Mouse (Mus musculus) adrenal gland, adult 2 months (tissue): Measurements from ENCODE around the gene Zc3h10. TPM values are rescaled to one million over a fixed set of nuclear protein-coding genes. Genes with fewer than 3 reads are reported as not detected.

ENCODE experiments used
- DNase-seq: peaks from one replicate; pipeline ENCODE4 v3.0.0; 2021
- long read RNA-seq: library from polyadenylated mRNA; stranded (forward); transcript quantifications from one replicate; pipeline ENCODE4 v2.0.0, GENCODE M21; 2021
- polyA plus RNA-seq: library from polyadenylated mRNA; depleted of rRNA; stranded (reverse); fragments of >200 nt; gene quantifications from 2 replicates; pipeline ENCODE4 v1.2.3, GENCODE M21; 2012; rRNA removed
- total RNA-seq, 2 experiments: library from RNA; stranded (reverse); gene quantifications; 2 replicates each; pipeline ENCODE4 v1.2.3; 2021

The Zc3h10 gene
- 10 to 100 TPM; 11.7 to 12.3 TPM for total RNA-seq
- 16.0 and 16.3 TPM in 2 replicates for polyA plus RNA-seq
- long read RNA-seq, transcript Zc3h10-201 (3 exons, 3,721 nt), result major isoform, 13 of 28 reads
- long read RNA-seq, partial matches to known transcripts, result 0 of 28 reads
- long read RNA-seq, other reads (novel, unspliced or antisense), result 9 of 28 reads

DNA sequence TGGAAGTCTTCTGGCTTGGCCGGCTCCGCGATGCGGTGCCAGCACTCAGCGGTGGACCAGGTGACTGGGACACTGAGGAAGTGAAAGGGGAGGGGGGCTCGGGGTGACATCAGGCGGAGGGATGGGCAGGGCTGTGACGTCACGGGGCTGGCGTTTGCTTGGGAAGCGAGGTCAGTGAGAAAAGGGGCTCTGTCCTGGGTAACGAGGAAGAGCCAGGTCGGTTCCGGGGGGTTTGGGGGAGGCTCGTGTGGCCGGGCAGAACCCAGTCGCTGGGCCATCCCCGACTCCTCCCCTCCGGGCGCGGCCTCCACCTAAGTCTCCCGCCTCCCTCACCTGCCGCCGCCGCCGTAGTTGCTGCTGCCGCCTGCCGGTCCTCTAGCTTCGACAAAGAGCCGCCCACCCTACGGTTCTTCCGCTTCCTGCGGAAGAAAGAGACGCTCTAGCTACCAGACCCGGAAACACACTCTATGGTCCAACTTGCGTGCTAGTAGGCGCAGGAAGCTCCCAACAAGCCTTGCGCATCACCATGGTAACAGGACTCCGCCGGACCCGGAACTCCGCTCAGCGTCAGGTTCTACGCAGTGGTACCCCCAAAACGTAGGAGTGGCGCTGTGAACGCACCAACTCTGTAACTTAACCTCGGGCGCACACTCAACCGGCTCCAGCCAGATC, at the start of gene Zc3h10:
TSS of gene Zc3h10 (minus strand) at position 414 of the 672 bp plus-strand sequence.
- peak; percentile 96 for DNase-seq

DNA sequence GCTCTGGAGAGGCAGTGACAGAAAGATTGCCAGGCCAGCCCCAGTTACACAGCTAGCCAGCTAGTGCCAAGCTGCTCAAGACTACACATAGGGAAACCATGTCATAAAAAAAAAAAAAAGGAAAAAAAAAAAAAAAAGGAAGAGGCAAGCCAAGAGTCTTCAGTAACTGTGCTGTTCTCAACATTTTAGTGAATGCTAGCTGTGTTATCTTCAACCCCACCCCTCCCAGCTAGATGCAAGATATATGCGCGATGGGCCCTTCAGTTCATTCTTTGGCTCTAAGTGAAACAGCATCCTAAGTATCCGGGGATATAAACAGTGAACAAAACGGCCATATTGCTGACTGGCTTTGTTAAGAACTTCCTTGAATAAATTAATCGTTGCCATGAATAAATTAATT, 45.2 kb upstream of the Zc3h10 start:
- DNase-seq, result no peak

DNA sequence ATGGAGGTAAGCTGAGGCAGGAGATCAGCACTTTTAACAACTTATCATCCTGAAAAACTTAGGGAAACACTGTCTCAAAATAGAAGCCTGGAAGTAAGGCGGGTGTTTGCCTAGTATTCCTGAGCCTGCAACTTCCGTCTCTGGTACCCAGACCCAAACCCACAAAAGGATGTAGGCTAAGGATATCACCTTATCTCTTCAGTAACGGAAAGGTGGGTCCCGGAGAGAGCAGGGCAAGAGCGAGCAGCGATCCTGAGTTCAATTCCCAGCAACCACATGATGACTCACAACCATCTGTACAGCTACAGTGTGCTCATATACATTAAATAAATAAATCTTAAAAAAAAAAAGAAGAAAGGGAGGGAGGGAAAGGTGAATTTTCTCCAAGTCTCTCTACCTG, 43.9 kb upstream of the Zc3h10 start:
- DNase-seq, result no peak

DNA sequence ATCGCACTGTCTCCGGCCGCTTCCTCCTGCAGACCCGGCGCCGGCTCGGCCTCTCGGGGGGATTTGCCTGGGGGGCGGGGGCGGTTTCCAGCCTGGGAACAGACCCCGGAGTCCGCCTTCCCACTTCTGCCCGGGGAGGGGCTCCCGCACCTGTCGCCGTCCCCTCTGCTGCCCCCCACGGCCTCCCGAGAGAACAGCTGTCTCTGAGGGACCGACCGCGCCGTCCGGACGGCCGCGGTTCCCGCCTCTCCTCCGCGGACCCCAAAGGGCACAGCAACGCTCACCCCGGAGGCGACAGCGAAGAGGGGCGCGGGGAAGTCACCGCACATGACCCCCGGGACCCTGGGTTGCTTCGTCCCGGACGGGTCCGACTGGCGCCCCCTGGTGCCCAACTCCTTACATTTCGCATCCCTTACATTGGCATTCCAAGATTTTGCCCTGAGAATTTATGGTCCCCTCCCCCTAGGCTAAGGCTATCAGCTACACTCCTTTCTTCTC, 42.7 kb upstream of the Zc3h10 start:
- DNase-seq, result peak; percentile 80

DNA sequence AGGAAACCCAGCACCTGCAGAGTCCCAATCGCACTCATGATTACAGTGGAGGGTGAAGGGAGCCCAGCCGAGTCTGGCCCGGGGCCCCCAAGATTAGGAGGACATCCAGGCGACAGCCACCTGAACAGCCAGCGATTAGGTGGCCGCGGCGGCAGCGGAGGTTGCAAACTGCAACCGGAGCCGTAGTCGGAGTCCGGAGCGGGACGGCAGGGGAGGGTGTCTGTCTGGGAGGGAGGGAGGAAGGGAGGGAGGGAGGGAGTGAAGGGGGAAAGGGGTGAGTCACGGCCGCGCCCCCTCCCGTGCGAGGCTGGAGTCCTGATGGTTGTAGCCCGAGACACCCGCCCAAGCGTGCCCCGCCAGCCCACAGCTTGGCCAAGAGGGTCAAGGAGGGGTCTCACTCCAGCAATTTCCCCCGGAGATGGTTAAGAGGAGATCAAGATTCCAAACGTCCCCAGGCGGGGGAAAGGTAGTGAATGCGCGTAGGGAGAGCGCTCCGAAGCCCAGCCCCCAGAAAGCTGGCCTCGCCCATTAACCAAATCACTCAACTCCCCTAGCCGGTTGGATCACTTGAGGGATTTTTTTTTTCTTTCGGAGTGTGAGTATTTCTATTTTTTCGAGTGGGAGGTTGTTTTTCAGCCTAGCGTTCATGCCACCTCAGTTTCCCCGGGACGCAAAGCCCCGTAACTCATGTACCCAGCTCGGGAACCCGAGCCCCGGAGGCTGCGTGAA, 42.1 kb upstream of the Zc3h10 start, which contains the start of gene Erbb3:
TSS of gene Erbb3 (minus strand) at position 189 of the 729 bp plus-strand sequence.
- peak; percentile 86 for DNase-seq

DNA sequence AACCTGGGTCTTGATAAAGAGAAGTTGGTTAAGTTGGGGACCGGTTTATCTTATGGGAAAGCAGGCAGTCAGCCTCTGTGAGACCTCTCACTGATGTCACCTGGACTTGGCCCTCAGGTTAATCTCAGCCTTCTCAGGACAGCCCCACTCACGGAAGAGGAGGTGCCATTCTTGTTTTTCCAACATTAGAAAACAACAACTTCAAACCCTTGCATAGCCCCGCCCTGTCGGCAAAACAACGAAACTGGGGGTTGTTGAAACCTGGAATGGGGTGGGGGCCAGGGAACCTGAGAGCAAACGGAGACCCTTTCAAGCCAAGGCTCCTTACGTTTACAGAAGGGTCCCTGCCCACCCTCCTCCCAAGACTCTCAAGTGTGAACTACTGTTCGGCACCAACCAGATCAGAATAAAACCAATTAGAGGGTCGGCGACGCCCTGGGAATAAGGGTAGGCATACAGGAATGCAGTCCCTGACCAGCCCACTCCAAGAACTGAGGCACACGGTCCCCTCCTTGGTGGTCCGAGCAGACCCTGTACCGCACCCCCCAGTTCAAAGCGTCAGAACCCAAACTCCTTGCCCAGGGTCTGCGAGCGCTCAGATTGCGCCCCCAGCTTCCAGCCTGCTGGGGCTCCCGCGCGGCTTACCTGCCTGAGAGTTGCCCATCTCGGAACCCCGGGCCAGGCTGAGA, 41.3 kb upstream of the Zc3h10 start:
- DNase-seq, result no peak

DNA sequence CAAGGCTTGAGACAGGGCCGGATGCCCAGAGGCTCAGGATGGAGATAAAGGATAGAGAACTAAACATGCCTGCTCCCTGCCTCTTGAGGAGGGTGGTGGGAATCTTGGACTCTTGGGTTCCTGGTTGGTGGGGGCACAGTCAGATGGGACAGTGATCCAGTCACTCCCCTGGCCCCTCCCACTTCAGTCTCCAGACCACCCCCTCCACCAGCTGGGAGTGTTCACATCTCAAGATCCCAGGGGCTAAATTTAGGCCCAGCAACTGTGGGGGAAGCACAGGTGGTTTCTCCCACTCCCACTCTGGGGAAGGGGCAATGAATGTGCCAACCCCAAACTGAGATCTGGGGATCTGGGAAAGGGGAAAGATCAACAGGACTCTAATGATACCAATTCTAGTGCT, 40.6 kb upstream of the Zc3h10 start:
- no peak for DNase-seq

DNA sequence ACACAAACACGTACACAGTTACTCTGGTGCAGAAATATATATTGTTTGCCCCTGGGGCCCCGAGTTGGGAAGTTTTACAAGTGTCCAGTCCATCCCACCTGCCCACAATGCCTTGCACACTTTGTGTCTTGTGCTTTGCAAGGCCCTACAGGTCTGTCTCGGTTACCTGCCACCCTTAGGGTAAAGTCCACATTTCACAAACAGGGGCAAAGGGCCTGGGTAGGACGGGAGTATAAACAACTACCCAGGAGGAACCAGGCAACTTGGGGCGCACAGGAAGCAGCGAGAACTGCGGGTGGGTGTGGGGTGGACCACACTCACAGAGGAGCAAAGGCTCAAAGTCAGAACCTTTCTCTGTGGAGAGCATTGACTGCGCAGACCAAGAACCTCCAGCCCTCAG, 40.1 kb upstream of the Zc3h10 start:
- DNase-seq, result no peak

DNA sequence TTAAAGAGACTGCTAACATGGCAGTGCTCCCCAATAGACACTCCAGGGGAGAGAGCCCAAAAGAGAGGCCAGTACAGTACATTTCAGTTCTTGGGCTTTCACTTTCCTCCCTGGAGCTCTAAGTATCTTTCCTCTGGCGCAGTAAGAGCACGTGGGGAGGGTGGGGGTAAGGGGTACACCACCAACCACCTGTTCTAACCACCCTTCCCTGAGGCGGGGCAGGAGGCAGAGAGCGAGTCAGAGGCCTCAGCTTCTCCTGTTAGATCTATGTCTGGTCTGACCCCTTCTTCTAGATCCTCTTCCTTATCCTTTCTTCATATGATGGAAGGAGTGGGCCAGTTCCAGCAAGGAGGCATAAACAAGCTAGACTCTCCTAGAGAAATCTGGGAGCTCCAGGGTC, 39.5 kb upstream of the Zc3h10 start:
- no peak for DNase-seq

DNA sequence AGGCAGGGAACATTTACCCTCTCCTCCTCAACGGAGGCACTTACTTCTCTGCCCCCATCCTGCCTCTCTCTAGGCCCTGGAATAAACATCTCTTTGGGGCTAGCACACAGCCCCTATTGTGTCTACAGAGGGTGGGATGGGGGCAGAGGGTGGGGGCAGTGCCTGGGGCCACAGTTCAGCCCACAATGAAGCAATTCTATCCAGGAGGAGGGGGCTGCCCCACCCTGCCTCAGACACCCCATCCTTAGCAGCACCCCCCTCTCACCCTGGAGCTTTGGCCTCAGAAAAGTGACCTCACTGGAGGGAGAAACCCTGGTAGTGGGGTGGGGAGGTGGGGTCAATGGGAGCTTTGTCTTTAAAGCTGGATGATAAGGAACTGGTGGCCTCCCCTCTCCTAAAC, 39.0 kb upstream of the Zc3h10 start:
- no peak for DNase-seq

DNA sequence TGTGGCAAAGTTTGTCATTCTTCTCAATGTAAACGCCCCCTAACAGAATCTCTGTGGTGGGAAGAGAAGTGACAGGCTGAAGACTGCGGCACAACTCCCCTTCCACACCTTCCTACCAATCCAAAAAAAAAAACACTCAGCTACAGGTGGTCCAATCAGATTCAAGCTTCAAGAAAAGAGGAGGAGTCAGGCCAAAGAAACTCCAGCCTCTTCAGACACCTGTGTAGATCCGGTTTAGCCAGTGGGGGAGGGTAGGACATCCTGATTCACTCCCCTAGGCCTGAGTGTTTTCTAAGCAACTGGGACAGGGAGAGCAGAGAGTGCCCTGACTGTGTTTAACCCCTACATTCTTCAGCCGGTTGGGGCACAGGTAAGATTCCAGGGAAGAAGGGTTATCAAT, 36.8 kb upstream of the Zc3h10 start:
- DNase-seq, result no peak

DNA sequence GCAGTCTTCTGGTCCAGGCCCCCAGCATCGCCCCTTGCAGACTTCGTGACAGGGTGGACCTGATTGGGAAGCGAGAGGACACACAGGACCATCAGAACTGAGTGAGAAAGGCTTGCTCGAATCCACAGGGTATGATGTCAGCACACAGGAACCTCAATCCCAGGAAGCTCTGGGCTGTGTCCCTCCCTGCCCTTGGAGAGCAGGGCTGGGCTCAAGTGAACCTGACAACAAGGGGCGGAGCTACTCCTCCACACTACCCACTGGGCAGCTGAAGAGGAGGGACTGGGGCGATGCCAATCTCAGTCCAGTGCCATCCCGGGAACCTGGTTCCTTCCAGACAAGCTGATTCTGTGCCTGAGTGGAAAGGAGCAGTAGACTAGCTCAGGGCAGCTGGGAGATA, 36.1 kb upstream of the Zc3h10 start:
- peak; percentile 83 for DNase-seq

DNA sequence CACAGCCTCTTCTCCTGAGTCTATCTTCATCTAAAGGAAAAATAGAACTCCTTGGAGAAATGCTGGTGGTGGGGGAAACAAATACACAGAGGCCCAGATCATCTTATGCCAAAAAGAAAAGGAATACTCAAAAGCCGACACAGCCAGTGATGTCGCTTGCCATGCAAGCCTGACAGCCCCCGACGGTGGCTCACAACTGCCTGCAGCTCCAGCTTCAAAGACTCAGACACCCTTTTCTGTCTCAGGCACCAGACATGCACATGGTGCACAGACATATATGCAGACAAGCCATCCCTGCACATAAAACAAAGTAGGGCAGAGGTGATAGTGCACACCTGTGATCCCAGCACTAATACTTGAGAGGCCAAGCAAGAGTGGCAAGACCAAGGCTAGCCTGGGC, 32.2 kb upstream of the Zc3h10 start:
- DNase-seq, result no peak

DNA sequence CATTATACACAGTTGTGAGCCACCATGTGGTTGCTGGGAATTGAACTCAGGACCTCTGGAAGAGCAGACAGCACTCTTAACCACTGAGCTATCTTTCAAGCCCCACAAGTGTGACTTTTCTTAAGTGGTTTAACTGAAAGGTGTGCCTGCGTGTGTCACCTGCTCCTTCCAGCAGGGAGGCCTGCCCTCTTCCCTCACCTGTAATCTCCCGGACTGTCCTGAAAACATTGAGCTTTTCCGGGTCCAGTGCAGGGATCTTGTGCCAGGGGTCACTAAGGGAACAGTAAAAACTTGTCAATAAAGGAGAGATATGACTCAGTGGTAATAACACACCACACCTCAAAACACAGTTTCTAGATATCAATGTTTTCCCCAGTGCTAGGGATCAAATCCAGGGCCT, 31.7 kb upstream of the Zc3h10 start:
- no peak for DNase-seq

DNA sequence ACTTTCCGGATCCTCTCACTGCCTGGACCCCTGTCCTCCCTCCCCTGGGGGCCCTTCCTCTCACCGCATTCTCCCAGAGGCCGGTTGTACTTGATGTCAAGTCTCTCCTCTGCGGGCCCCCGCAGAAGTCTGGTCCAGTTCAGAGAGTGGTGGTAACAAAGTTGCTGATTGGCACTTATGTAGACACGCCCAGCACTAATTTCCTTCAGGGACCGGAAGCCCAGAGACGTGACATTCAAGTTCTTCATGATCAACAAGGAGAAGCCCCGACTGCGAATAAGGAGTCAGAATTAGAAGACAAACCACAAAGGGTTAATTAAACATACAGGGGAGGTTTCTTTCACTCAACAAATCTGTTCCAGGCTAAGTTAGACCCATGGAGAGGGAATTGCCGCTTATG, 30.8 kb upstream of the Zc3h10 start:
- no peak for DNase-seq

DNA sequence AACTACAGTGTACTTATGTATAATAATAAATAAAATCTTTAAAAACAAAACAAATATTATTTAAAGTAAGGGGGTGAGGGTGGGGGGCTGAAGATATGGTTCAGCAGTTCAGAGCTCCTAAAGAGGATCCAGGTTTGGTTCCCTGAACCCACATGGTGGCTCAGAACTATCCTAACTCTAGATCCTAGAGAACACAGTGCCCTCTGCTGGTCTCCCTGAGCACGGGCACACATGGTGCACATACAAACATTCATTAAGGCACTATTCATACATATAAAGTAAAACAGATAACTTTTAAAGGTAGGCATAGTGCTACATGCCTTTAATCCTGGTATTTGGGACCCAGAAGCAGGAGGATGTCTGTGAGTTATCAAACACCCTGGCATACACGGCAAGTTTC, 27.5 kb upstream of the Zc3h10 start:
- no peak for DNase-seq

DNA sequence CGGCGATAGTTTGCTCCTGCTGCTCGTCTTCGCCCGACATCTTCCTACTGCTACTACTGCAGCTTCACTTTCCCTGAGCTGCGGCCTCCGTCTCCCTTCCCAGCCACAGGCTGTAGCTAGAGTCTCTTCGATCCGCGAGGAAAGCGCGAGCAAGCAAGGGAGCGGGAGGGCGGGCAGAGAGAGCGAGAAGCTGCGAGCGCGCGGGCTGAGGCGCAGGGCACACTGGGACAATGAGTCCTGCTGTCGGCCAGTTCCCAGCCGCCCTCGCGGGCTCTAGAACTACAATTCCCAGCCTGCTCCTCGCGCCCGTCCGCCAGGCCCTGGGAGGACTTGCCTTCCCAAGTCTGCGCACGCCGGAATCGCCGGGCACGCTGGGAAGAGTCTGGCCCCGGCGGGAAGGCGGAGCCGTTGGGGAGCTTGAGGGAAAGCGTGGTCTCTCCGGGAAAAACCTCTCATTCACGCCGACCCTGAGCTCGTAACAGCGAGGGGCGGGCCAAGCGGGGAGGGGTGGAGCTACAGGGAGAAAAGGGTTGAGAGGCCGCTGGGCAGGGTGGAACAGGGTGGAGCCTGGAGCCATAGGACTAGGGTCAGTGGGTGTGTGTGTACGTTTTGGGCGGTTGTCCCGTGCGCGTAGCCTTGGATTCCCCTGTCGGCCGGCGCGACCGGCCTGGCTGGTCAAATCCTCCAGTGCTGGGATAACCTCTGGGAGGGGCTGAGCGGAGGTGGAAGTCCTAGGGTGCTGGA, 18.4 kb upstream of the Zc3h10 start, which contains the start of gene Pa2g4:
TSS of gene Pa2g4 (minus strand) at position 200 of the 744 bp plus-strand sequence.
- DNase-seq, result peak; percentile 100

DNA sequence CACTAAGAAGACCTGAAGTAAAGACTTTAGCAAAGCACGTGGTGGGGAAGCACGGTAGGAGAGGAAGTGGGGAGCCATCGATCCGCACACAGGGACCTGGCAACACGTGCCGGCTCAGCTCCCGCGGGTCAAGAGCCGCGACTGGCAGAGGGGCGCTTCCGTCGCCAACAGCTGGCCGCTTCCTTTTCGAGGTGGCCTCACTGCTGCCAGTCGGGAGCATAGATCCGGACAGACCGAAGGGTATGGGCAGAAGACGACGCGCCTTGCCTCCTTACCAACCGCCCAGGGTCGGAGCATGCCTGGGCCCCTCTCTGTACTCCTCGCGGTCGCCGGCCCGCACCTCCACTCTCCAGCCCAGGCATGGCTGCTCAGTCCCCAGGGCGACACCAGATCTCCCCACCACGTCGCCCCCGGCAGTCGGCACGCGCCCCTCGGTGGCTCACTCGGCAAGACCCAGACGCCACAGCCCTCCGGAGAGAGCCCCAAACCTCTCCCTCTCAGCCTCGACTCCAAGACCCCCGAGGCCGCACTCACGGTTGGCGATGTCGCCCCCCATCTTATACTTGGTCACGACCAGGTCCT, 17.7 kb upstream of the Zc3h10 start:
- DNase-seq, result peak; percentile 62

DNA sequence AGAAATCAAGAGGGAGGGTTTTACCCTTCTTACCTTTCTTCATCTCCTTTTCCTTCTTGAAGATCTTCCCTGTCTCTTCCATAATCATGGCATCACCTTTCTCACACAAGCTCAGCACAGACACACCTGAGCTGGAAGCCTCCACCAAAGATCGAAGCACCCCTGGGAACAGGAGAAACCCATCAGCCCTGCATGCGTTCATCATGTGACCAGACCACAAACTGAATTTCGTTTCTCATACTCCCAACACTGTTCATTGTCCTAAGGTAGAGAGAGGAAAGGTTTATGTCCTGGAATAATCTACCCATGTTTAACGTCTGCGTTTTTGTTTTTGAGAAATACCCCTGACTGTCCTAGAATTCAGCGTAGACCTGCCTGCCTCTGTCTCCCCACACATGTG, 16.0 kb upstream of the Zc3h10 start:
- no peak for DNase-seq

DNA sequence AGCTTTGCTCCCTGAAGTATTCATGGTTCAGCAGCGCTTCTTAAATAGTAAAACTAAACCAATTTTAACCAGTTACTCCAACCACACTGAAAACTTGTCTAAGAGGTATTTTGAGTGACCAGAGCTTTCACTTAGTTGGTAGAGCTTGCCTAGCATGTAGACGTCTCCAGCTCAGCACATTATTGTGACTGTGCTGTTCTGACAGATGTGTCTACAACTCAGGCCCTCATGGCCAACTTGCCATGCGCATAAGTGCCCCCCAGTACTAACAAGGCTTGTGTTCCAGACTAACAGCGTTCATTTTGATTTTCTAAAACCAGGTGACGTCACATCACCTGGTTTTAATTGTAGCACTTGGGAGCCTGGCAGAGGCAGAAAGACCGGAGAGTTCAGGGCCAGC, 9.4 kb upstream of the Zc3h10 start:
- DNase-seq, result no peak

DNA sequence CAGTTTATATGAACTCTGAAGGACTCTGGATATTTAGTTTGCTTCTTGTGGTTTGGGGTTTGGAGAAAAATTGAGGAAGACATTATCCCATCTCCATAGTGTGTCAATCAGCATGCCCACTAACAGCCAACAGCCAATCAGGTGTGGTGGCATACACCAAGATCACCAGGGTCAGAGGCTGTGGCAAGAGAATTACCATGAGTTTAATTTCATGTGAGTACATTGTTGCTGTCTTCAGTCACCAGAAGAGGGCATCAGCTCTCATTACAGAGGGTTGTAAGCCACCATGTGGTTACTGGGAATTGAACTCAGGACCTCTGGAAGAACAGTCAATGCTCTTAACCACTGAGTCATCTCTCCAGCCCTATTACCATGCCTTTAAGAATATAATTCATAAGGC, 8.7 kb upstream of the Zc3h10 start:
- no peak for DNase-seq
